Mouse (Mus musculus) CH12.LX (cell line): Measurements from ENCODE around the gene Polr1c. TPM values are rescaled to one million over a fixed set of nuclear protein-coding genes. Genes with fewer than 3 reads are reported as not detected.

Experiments used
- DNase-seq: peaks from one replicate; pipeline ENCODE4 v3.0.0-alpha.2; 2013; ENCODE audit errors: extremely low read depth
- H3K27ac ChIP-seq: 2 replicates; pipeline ENCODE4 v1.5.1; 2012; ENCODE audit warnings: low read depth, mild to moderate bottlenecking, control low read depth, moderate library complexity; ENCODE audit not compliant: insufficient read depth
- H3K27me3 ChIP-seq: replicated peaks from 2 replicates; pipeline ENCODE3; 2012; ENCODE audit warnings: inconsistent platforms
- H3K36me3 ChIP-seq, 2 experiments: replicated peaks in 1 of 2; 2 replicates each; pipeline versions ENCODE3 to v1.6.1; 2012; ENCODE audit warnings: inconsistent platforms in 1 of 2, low read length in 1 of 2, mild to moderate bottlenecking in 1 of 2, mixed read lengths in 1 of 2, moderate library complexity in 1 of 2; ENCODE audit not compliant: control insufficient read depth in 1 of 2, insufficient read depth in 1 of 2
- H3K4me1 ChIP-seq, 2 experiments: 2 replicates each; pipeline ENCODE4 v1.6.1; 2012; ENCODE audit warnings: inconsistent platforms in 1 of 2, moderate library complexity in 1 of 2; ENCODE audit not compliant: insufficient read depth in 2 of 2, control insufficient read depth in 1 of 2
- H3K4me2 ChIP-seq: 2 replicates; pipeline ENCODE4 v1.6.1; 2012; ENCODE audit warnings: low read depth, mild to moderate bottlenecking, control low read depth; ENCODE audit not compliant: poor library complexity, insufficient read depth, severe bottlenecking
- H3K4me3 ChIP-seq, 3 experiments: fragments of 150-350 bp in 1 of 3; sonication (generic) in 1 of 3; replicated peaks in 1 of 3; 2 replicates each; pipeline versions ENCODE3 to v1.5.1; 2011 to 2012; ENCODE audit warnings: low read depth in 2 of 3, low read length in 2 of 3, mild to moderate bottlenecking in 2 of 3, moderate library complexity in 2 of 3, control low read depth in 1 of 3, improper control_type of control experiment in 1 of 3, inconsistent platforms in 1 of 3, mixed read lengths in 1 of 3; ENCODE audit not compliant: poor library complexity in 1 of 3
- H3K79me2 ChIP-seq: replicated peaks from 2 replicates; pipeline ENCODE4 v1.6.1; 2012; ENCODE audit warnings: mild to moderate bottlenecking, moderate library complexity; ENCODE audit not compliant: control insufficient read depth, poor library complexity, insufficient read depth, severe bottlenecking; ENCODE audit errors: extremely low read depth
- H3K9ac ChIP-seq: 2 replicates; pipeline ENCODE4 v1.6.1; 2012; ENCODE audit warnings: low read depth, mild to moderate bottlenecking, control low read depth, moderate library complexity; ENCODE audit not compliant: insufficient read depth
- H3K9me3 ChIP-seq: replicated peaks from 2 replicates; pipeline ENCODE3; 2012; ENCODE audit warnings: low read length, inconsistent platforms, mixed read lengths
- BHLHE40 ChIP-seq: IDR thresholded peaks from 2 replicates; pipeline ENCODE4 v1.6.1; 2011; ENCODE audit warnings: mild to moderate bottlenecking, low read depth, low read length, improper control_type of control experiment
- ELF1 ChIP-seq: IDR thresholded peaks from 2 replicates; pipeline ENCODE4 v1.6.1; 2014; ENCODE audit warnings: low read depth, mild to moderate bottlenecking, inconsistent platforms, low read length, improper control_type of control experiment
- MAFK ChIP-seq: IDR thresholded peaks from 2 replicates; pipeline ENCODE4 v1.6.1; 2011; ENCODE audit warnings: low read length, improper control_type of control experiment; ENCODE audit not compliant: insufficient replicate concordance
- MXI1 ChIP-seq: IDR thresholded peaks from 2 replicates; pipeline ENCODE4 v1.6.1; 2011; ENCODE audit warnings: mild to moderate bottlenecking, low read depth, low read length, improper control_type of control experiment
- MYC ChIP-seq: IDR thresholded peaks from 2 replicates; pipeline ENCODE4 v1.6.1; 2011; ENCODE audit warnings: low read depth, mild to moderate bottlenecking, improper control_type of control experiment, low read length
- NRF1 ChIP-seq: IDR thresholded peaks from 2 replicates; pipeline ENCODE4 v1.6.1; 2014; ENCODE audit warnings: low read depth, mild to moderate bottlenecking, inconsistent platforms, low read length, improper control_type of control experiment, moderate library complexity
- RAD21 ChIP-seq: IDR thresholded peaks from 2 replicates; pipeline ENCODE4 v1.6.1; 2011; ENCODE audit warnings: low read depth, mild to moderate bottlenecking, low read length, improper control_type of control experiment, moderate library complexity
- TBP ChIP-seq: conservative IDR thresholded peaks from 2 replicates; pipeline ENCODE4 v1.6.1; 2011; ENCODE audit warnings: low read depth, low read length, improper control_type of control experiment
- TCF12 ChIP-seq: IDR thresholded peaks from 2 replicates; pipeline ENCODE4 v1.6.1; 2014; ENCODE audit warnings: low read depth, mild to moderate bottlenecking, inconsistent platforms, low read length, improper control_type of control experiment
- USF1 ChIP-seq: IDR thresholded peaks from 2 replicates; pipeline ENCODE4 v1.6.1; 2014; ENCODE audit warnings: low read depth, mild to moderate bottlenecking, inconsistent platforms, low read length, improper control_type of control experiment
- ZC3H11A ChIP-seq: IDR thresholded peaks from 2 replicates; pipeline ENCODE4 v1.6.1; 2012; ENCODE audit warnings: low read depth, mild to moderate bottlenecking, inconsistent platforms, low read length, improper control_type of control experiment
- dilution Hi-C: fragments of 300-500 bp; cut with MboI; formaldehyde crosslinking; loops from 2 replicates; pipeline ENCODE4 v1.14.3; 2020; ENCODE audit warnings: low sequenced_read_pairs; ENCODE audit not compliant: extremely low pct_unique_long_range_greater_than_20kb, extremely low pct_ligation_motif_present
- in situ Hi-C: fragments of 300-500 bp; cut with MboI; formaldehyde crosslinking; loops from 3 replicates; pipeline ENCODE4 v1.14.3; 2019; ENCODE audit warnings: low sequenced_read_pairs, low pct_ligation_motif_present, low pct_unique_long_range_greater_than_20kb, mixed read lengths
- polyA plus RNA-seq: library from polyadenylated mRNA; unstranded; fragments of >175 nt; gene quantifications from 2 replicates; pipeline ENCODE4 v1.2.1, GENCODE M21; 2012; ENCODE audit warnings: low read depth; ENCODE audit not compliant: insufficient read length
- total RNA-seq, 2 experiments: library from RNA; depleted of rRNA; stranded (reverse); fragments of 300-350 nt in 1 of 2; fragments of >200 nt in 1 of 2; gene quantifications; 2 replicates each; pipeline ENCODE4 v1.2.3; 2012 to 2014

Gene Polr1c
- total and polyA plus RNA-seq, 3 experiments, result 356 to 433 (median 367) TPM

GRCm38 (mm10) chr17:46202421-46203071 is 45.3 kb downstream of the Polr1c start, which contains the start of the genes Polh and Xpo5 (continued):
- TF ChIP-seq ZC3H11A (no peak), ELF1 (peak; percentile 96), MAFK (no peak), BHLHE40 (peak; percentile 36; the same call in 1 of the 2 replicates), RAD21 (no peak)

DNA sequence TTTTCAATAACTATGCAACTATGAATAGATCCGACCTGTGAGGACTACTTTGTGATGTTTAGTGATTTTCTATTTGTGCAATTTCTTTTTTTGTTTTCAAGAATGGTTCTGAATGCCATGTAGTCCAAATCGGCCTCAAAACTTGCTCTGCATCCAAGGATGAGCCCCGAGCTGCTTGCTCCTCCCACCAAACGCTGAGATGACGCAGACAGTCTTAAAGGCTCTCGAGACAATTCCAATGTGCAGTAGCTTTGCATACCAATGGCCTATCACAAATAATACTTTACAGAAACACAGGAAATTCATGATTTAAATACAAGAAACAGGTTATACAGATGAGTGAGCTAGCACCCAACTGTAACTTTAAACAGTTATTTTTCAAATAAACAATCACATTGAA is 46.7 kb downstream of the Polr1c start:
- Histone ChIP-seq H3K4me2 (peak overlapping the region; percentile 77; the same call in 1 of the 2 replicates), H3K27me3 (no peaks in the 10 kb centered on the region), H3K36me3 (peaks cover 36 to 59% of the 10 kb centered on the region in 2 experiments), H3K79me2 (peaks cover 59% of the 10 kb centered on the region), H3K9ac (peak overlapping the region; percentile 85; the same call in 1 of the 2 replicates), H3K27ac (no peak overlapping the region), H3K9me3 (no peaks in the 10 kb centered on the region), H3K4me3 (peak overlapping the region in 2 of 3 experiments; percentile 72 to 92), H3K4me1 (peaks cover 2 to 31% of the 10 kb centered on the region in 2 experiments; a peak in 3 of 4 replicates)
- dilution Hi-C loops (no loop called here), in situ Hi-C loops (loop anchor here (5.0 kb wide), 1 partner anchor 36 kb away; no protein-coding TSS in a partner anchor)
- TF ChIP-seq USF1 (no peak), NRF1 (0 out of 2 replicates have a peak, but pooled peaks have one; percentile 14), MXI1 (0 out of 2 replicates have a peak, but pooled peaks have one; percentile 22), TBP (0 out of 2 replicates have a peak, but pooled peaks have one; percentile 20), TCF12 (no peak), MYC (0 out of 2 replicates have a peak, but pooled peaks have one; percentile 16)
- DNase-seq, result peak; percentile 61

Other genes with a start within 250 kb of the Polr1c start
- 21.5 and 50.0 TPM in 2 replicates for gene Vegfa, start 215.7 kb downstream of the Polr1c start, total RNA-seq (2012; rRNA removed)
- 15.5 and 17.2 TPM in 2 replicates for gene Vegfa, start 215.7 kb downstream of the Polr1c start, total RNA-seq (2014; rRNA removed)
- 15.3 and 16.5 TPM in 2 replicates for gene Vegfa, start 215.7 kb downstream of the Polr1c start, polyA plus RNA-seq
- gene Mrps18a, start 137.1 kb downstream of the Polr1c start, total RNA-seq (2012; rRNA removed), result 126 and 151 TPM in 2 replicates
- gene Mrps18a, start 137.1 kb downstream of the Polr1c start, total RNA-seq (2014; rRNA removed), result 78.1 and 85.4 TPM in 2 replicates
- 127 and 137 TPM in 2 replicates for gene Mrps18a, start 137.1 kb downstream of the Polr1c start, polyA plus RNA-seq
- gene Rsph9, start 103.8 kb downstream of the Polr1c start, total RNA-seq (2012; rRNA removed), result 0.25 and 1.1 TPM in 2 replicates
- gene Rsph9, start 103.8 kb downstream of the Polr1c start, total RNA-seq (2014; rRNA removed), result not detected in 2 replicates
- 0.61 TPM in 1 of 2 replicates, not detected in the other for gene Rsph9, start 103.8 kb downstream of the Polr1c start, polyA plus RNA-seq
- gene Mad2l1bp, start 94.5 kb downstream of the Polr1c start, total RNA-seq (2012; rRNA removed), result 9.7 and 12.0 TPM in 2 replicates
- 13.9 and 16.3 TPM in 2 replicates for gene Mad2l1bp, start 94.5 kb downstream of the Polr1c start, total RNA-seq (2014; rRNA removed)
- gene Mad2l1bp, start 94.5 kb downstream of the Polr1c start, polyA plus RNA-seq, result 16.8 and 19.3 TPM in 2 replicates
- 40.9 and 104 TPM in 2 replicates for gene Gtpbp2, start 87.0 kb downstream of the Polr1c start, total RNA-seq (2012; rRNA removed)
- gene Gtpbp2, start 87.0 kb downstream of the Polr1c start, total RNA-seq (2014; rRNA removed), result 14.9 and 17.4 TPM in 2 replicates
- 20.8 and 23.8 TPM in 2 replicates for gene Gtpbp2, start 87.0 kb downstream of the Polr1c start, polyA plus RNA-seq
- gene Polh, start 45.4 kb downstream of the Polr1c start, total RNA-seq (2012; rRNA removed), result 36.0 and 39.3 TPM in 2 replicates
- 40.4 and 40.8 TPM in 2 replicates for gene Polh, start 45.4 kb downstream of the Polr1c start, total RNA-seq (2014; rRNA removed)
- 20.3 and 23.1 TPM in 2 replicates for gene Polh, start 45.4 kb downstream of the Polr1c start, polyA plus RNA-seq
- gene Xpo5, start 45.3 kb downstream of the Polr1c start, total RNA-seq (2012; rRNA removed), result 44.7 and 53.7 TPM in 2 replicates
- 56.3 and 56.5 TPM in 2 replicates for gene Xpo5, start 45.3 kb downstream of the Polr1c start, total RNA-seq (2014; rRNA removed)
- gene Xpo5, start 45.3 kb downstream of the Polr1c start, polyA plus RNA-seq, result 53.3 and 55.1 TPM in 2 replicates
- gene Yipf3, start within 50 bp of the Polr1c start, total RNA-seq (2012; rRNA removed), result 24.8 and 32.5 TPM in 2 replicates
- gene Yipf3, start within 50 bp of the Polr1c start, total RNA-seq (2014; rRNA removed), result 9.0 and 15.8 TPM in 2 replicates
- 45.4 and 52.6 TPM in 2 replicates for gene Yipf3, start within 50 bp of the Polr1c start, polyA plus RNA-seq
- gene Lrrc73, start 5.5 kb upstream of the Polr1c start, total RNA-seq (2012; rRNA removed), result 2.7 and 3.6 TPM in 2 replicates
- gene Lrrc73, start 5.5 kb upstream of the Polr1c start, total RNA-seq (2014; rRNA removed), result 1.5 and 1.8 TPM in 2 replicates
- 4.0 and 4.2 TPM in 2 replicates for gene Lrrc73, start 5.5 kb upstream of the Polr1c start, polyA plus RNA-seq
- 13.8 and 14.2 TPM in 2 replicates for gene Tjap1, start 35.0 kb upstream of the Polr1c start, total RNA-seq (2012; rRNA removed)
- 8.6 and 9.1 TPM in 2 replicates for gene Tjap1, start 35.0 kb upstream of the Polr1c start, total RNA-seq (2014; rRNA removed)
- 24.3 and 28.6 TPM in 2 replicates for gene Tjap1, start 35.0 kb upstream of the Polr1c start, polyA plus RNA-seq
- 0.08 and 0.13 TPM in 2 replicates for gene Dlk2, start 49.4 kb upstream of the Polr1c start, total RNA-seq (2012; rRNA removed)
- gene Dlk2, start 49.4 kb upstream of the Polr1c start, total RNA-seq (2014; rRNA removed), result not detected in 2 replicates
- not detected in 2 replicates for gene Dlk2, start 49.4 kb upstream of the Polr1c start, polyA plus RNA-seq
- gene Abcc10, start 80.3 kb upstream of the Polr1c start, total RNA-seq (2012; rRNA removed), result 3.6 and 4.1 TPM in 2 replicates
- gene Abcc10, start 80.3 kb upstream of the Polr1c start, total RNA-seq (2014; rRNA removed), result 1.1 and 1.4 TPM in 2 replicates
- gene Abcc10, start 80.3 kb upstream of the Polr1c start, polyA plus RNA-seq, result 2.7 and 3.8 TPM in 2 replicates
- gene Zfp318, start 135.7 kb upstream of the Polr1c start, total RNA-seq (2012; rRNA removed), result 2.5 and 2.9 TPM in 2 replicates
- gene Zfp318, start 135.7 kb upstream of the Polr1c start, total RNA-seq (2014; rRNA removed), result 1.4 and 1.8 TPM in 2 replicates
- 2.8 and 5.0 TPM in 2 replicates for gene Zfp318, start 135.7 kb upstream of the Polr1c start, polyA plus RNA-seq
- not detected in 2 replicates for gene Crip3, start 180.9 kb upstream of the Polr1c start, total RNA-seq (2012; rRNA removed)
- not detected in 2 replicates for gene Crip3, start 180.9 kb upstream of the Polr1c start, total RNA-seq (2014; rRNA removed)
- gene Crip3, start 180.9 kb upstream of the Polr1c start, polyA plus RNA-seq, result not detected in 2 replicates
- not detected in 2 replicates for gene Slc22a7, start 190.4 kb upstream of the Polr1c start, total RNA-seq (2012; rRNA removed)
- gene Slc22a7, start 190.4 kb upstream of the Polr1c start, total RNA-seq (2014; rRNA removed), result not detected in 2 replicates
- gene Slc22a7, start 190.4 kb upstream of the Polr1c start, polyA plus RNA-seq, result not detected in 2 replicates
- gene Ttbk1, start 239.6 kb upstream of the Polr1c start, total RNA-seq (2012; rRNA removed), result 0.04 and 0.08 TPM in 2 replicates
- gene Ttbk1, start 239.6 kb upstream of the Polr1c start, total RNA-seq (2014; rRNA removed), result not detected in 2 replicates
- gene Ttbk1, start 239.6 kb upstream of the Polr1c start, polyA plus RNA-seq, result not detected in 2 replicates
- 18.5 and 19.9 TPM in 2 replicates for gene Dnph1, start 248.7 kb upstream of the Polr1c start, total RNA-seq (2012; rRNA removed)
- gene Dnph1, start 248.7 kb upstream of the Polr1c start, total RNA-seq (2014; rRNA removed), result 27.3 and 30.2 TPM in 2 replicates
- gene Dnph1, start 248.7 kb upstream of the Polr1c start, polyA plus RNA-seq, result 27.2 and 28.4 TPM in 2 replicates